In the genomic region with DNA sequence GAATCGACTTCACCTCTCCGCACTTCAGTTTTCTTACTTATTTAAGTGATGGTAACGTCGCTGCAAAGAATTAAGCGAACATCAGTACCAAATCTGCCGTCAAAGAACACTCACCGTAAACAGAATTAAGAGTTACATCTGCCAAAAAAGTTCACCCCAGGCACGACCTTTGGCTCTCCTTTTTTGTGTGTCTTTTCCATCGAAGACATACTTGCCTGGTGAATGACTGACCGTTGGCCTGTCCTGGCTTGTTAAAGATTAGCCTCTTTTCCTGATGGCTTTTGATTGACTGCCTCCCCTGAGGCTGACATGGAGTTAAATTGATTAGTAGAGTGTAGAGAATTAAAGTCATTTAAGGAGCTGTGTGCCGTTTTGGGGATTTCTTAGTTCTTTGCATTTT, we compare ENCODE assay signal across 8 mouse cellular contexts. TPM values are rescaled to one million over a fixed set of nuclear protein-coding genes. Genes with fewer than 3 reads are reported as not detected.
DNase-seq lines count a peak whose midpoint lies in the region; ATAC-seq and TF ChIP-seq lines count a peak whose summit lies in the region.

No protein-coding gene starts in this region.

- H3K36me3 ChIP-seq in liver, adult 2 months (ENCODE audit: control insufficient read depth, insufficient read depth, low read length): peaks cover 4% of the 10 kb centered on the region
- H3K36me3 ChIP-seq in embryonic facial prominence, embryonic 15.5 days: peaks cover 19% of the 10 kb centered on the region
- H3K36me3 ChIP-seq in kidney, embryonic 14.5 days (ENCODE audit: control insufficient read depth, insufficient read depth, low read length): peaks cover 35% of the 10 kb centered on the region
- no peaks in the 10 kb centered on the region for H3K36me3 ChIP-seq in midbrain, postnatal 0 days (ENCODE audit: insufficient read depth, low read length)

- WGBS in liver, adult 2 months: 7% methylated on average over 11 of the region's 11 CpGs
- 1% methylated on average over 11 of the region's 11 CpGs for WGBS in embryonic facial prominence, embryonic 15.5 days
- WGBS in kidney, embryonic 14.5 days: 2% methylated on average over 11 of the region's 11 CpGs
- 10% methylated on average over 11 of the region's 11 CpGs for WGBS in midbrain, postnatal 0 days

- H3K79me2 ChIP-seq in liver, adult 2 months (ENCODE audit: control insufficient read depth, insufficient read depth, low read length): no peaks in the 10 kb centered on the region

- ATAC-seq in embryonic facial prominence, embryonic 15.5 days (ENCODE audit: insufficient number of reproducible peaks, low FRiP score, low TSS enrichment, low read depth): no peak
- ATAC-seq in kidney, embryonic 14.5 days (ENCODE audit: low FRiP score, low TSS enrichment): no peak
- no peak for ATAC-seq in midbrain, postnatal 0 days (ENCODE audit: low FRiP score)

- no peak overlapping the region for H3K9ac ChIP-seq in liver, adult 2 months (ENCODE audit: low read depth, low read length)
- peak overlapping the region; percentile 72 for H3K9ac ChIP-seq in embryonic facial prominence, embryonic 15.5 days
- peak overlapping the region; percentile 87 for H3K9ac ChIP-seq in kidney, embryonic 14.5 days (ENCODE audit: low read depth, low read length)
- H3K9ac ChIP-seq in midbrain, postnatal 0 days (replicated peaks; ENCODE audit: low read length, poor library complexity, severe bottlenecking): no peak overlapping the region

- DNase-seq in liver, adult 2 months (ENCODE audit: extremely low read depth, low read depth, low spot score): peak; percentile 88
- DNase-seq in liver: no peak
- no peak for DNase-seq in midbrain, postnatal 0 days (ENCODE audit: low spot score)
- no peak for DNase-seq in cerebellum, postnatal 4 days (ENCODE audit: low spot score in 2 of 2)
- no peak for DNase-seq in thymus, postnatal 14 days
- no peak for DNase-seq in testis, postnatal 10 days (ENCODE audit: low spot score)

- no peaks in the 10 kb centered on the region for H3K27me3 ChIP-seq in liver, adult 2 months (ENCODE audit: control insufficient read depth, insufficient read depth, low read length)
- no peaks in the 10 kb centered on the region; the same call in 1 of the 2 replicates for H3K27me3 ChIP-seq in embryonic facial prominence, embryonic 15.5 days
- no peaks in the 10 kb centered on the region for H3K27me3 ChIP-seq in kidney, embryonic 14.5 days (ENCODE audit: control insufficient read depth, insufficient read depth, low read length)
- peaks cover 11% of the 10 kb centered on the region for H3K27me3 ChIP-seq in midbrain, postnatal 0 days (ENCODE audit: insufficient read depth, low read length)

- peak overlapping the region; percentile 75 for H3K4me3 ChIP-seq in liver, adult 2 months (ENCODE audit: insufficient read depth, low read depth, low read length)
- peak overlapping the region; percentile 90 for H3K4me3 ChIP-seq in embryonic facial prominence, embryonic 15.5 days (replicated peaks)
- peak overlapping the region; percentile 89 for H3K4me3 ChIP-seq in kidney, embryonic 14.5 days (ENCODE audit: low read length)
- peak overlapping the region; percentile 82 for H3K4me3 ChIP-seq in midbrain, postnatal 0 days (ENCODE audit: low read depth, low read length)

- no peaks in the 10 kb centered on the region for H3K9me3 ChIP-seq in embryonic facial prominence, embryonic 15.5 days (replicated peaks)
- H3K9me3 ChIP-seq in kidney, embryonic 14.5 days (ENCODE audit: control insufficient read depth, low read length): no peaks in the 10 kb centered on the region
- H3K9me3 ChIP-seq in midbrain, postnatal 0 days (ENCODE audit: low read length): no peaks in the 10 kb centered on the region

- TF ChIP-seq POLR2A in liver, adult 2 months (IDR thresholded peaks at IDR 0.05; ENCODE audit: extremely low read depth, insufficient read depth, low read length): no peak

- peaks cover 5% of the 10 kb centered on the region for H3K4me1 ChIP-seq in liver, adult 2 months (ENCODE audit: control insufficient read depth, insufficient read depth, low read length)
- H3K4me1 ChIP-seq in embryonic facial prominence, embryonic 15.5 days: peaks cover 25% of the 10 kb centered on the region
- H3K4me1 ChIP-seq in kidney, embryonic 14.5 days (ENCODE audit: control insufficient read depth, insufficient read depth, low read length): peaks cover 23% of the 10 kb centered on the region
- no peaks in the 10 kb centered on the region; the same call in 1 of the 2 replicates for H3K4me1 ChIP-seq in midbrain, postnatal 0 days (ENCODE audit: insufficient read depth, low read length)

- TF ChIP-seq CTCF in liver, adult 2 months (IDR thresholded peaks at IDR 0.05; ENCODE audit: low read depth, low read length): no peak
- TF ChIP-seq CTCF in midbrain, postnatal 0 days (IDR thresholded peaks at IDR 0.05): no peak

- peak overlapping the region; percentile 71 for H3K4me2 ChIP-seq in embryonic facial prominence, embryonic 15.5 days (replicated peaks)
- peak overlapping the region; percentile 77 for H3K4me2 ChIP-seq in kidney, embryonic 14.5 days (replicated peaks; ENCODE audit: low read depth, low read length)
- H3K4me2 ChIP-seq in midbrain, postnatal 0 days (ENCODE audit: low read depth, low read length, poor library complexity, severe bottlenecking): peak overlapping the region; percentile 96

- no peak overlapping the region; the same call in 1 of the 2 replicates for H3K27ac ChIP-seq in liver, adult 2 months (replicated peaks; ENCODE audit: insufficient read depth, low read depth, low read length)
- no peak overlapping the region for H3K27ac ChIP-seq in embryonic facial prominence, embryonic 15.5 days (replicated peaks)
- peak overlapping the region; percentile 75; the same call in 1 of the 2 replicates for H3K27ac ChIP-seq in kidney, embryonic 14.5 days (ENCODE audit: low read depth, low read length)
- H3K27ac ChIP-seq in midbrain, postnatal 0 days (ENCODE audit: low read depth, low read length): no peak overlapping the region

RNA-seq across cellular contexts. Expression of a gene that starts 1.3 kb away (rescaled TPM):
- total RNA-seq in liver, adult 2 months (2014; rRNA removed): 2.3 and 2.8 TPM in 2 replicates
- polyA plus RNA-seq in liver, adult 2 months (2012; rRNA removed): 2.0 and 2.2 TPM in 2 replicates
- 102 and 103 TPM in 2 replicates for polyA plus RNA-seq in embryonic facial prominence, embryonic 15.5 days (2015; fragmentation: Nextera tagmentation; extraction: Ambion mirVana)
- 146 and 192 TPM in 2 replicates for polyA plus RNA-seq in kidney, embryonic 14.5 days (2014; fragmentation: Nextera tagmentation; extraction: Ambion mirVana)
- total RNA-seq in midbrain, postnatal 0 days (2014; rRNA removed): 4.5 and 14.5 TPM in 2 replicates
- polyA plus RNA-seq in midbrain, postnatal 0 days (2015; fragmentation: Nextera tagmentation; extraction: Ambion mirVana): 2.5 and 3.2 TPM in 2 replicates

Comparison
In these comparisons a context has a peak if more than half of its experiments do, and no peak if none do; other contexts are left out.
1. H3K9ac ChIP-seq: peak in embryonic facial prominence, embryonic 15.5 days (single experiment) and kidney, embryonic 14.5 days (single experiment); none in liver, adult 2 months (single experiment) and midbrain, postnatal 0 days (single experiment).
2. RNA of a gene that starts 1.3 kb away (polyA plus RNA-seq): 146 to 192 TPM in kidney, embryonic 14.5 days and 102 to 103 TPM in embryonic facial prominence, embryonic 15.5 days; 2.5 to 3.2 TPM in midbrain, postnatal 0 days and 2.0 to 2.2 TPM in liver, adult 2 months; every median in the first group is over 10 times any median in the second.
3. Peak in every context shown above with its lines, with median percentiles within 50 percentile points of each other: H3K4me3 ChIP-seq and H3K4me2 ChIP-seq.